Mouse (Mus musculus) G1E (cell line): ENCODE data around the gene Polr2f. TPM values are rescaled to one million over a fixed set of nuclear protein-coding genes. Genes with fewer than 3 reads are reported as not detected.

Experiments
- ATAC-seq: 2 replicates; pipeline ENCODE4 v1.8.0; 2016; ENCODE audit warnings: mild to moderate bottlenecking; ENCODE audit not compliant: insufficient number of reproducible peaks, poor library complexity, low FRiP score, severe bottlenecking; ENCODE audit errors: extremely low read depth
- DNase-seq: peaks from one replicate; pipeline ENCODE4 v3.0.0; 2012; ENCODE audit warnings: low spot score
- H3K27me3 ChIP-seq: 2 replicates; pipeline ENCODE4 v1.6.1; 2012; ENCODE audit warnings: mild to moderate bottlenecking, low read length, inconsistent platforms; ENCODE audit not compliant: insufficient read depth
- H3K36me3 ChIP-seq: replicated peaks from 2 replicates; pipeline ENCODE3; 2012; ENCODE audit warnings: mild to moderate bottlenecking, inconsistent platforms
- H3K4me1 ChIP-seq: 2 replicates; pipeline ENCODE4 v1.6.1; 2012; ENCODE audit warnings: low read depth, low read length, inconsistent platforms, mixed read lengths; ENCODE audit not compliant: insufficient read depth
- H3K4me3 ChIP-seq: 2 replicates; pipeline ENCODE4 v1.5.1; 2012; ENCODE audit warnings: low read depth, mild to moderate bottlenecking, inconsistent platforms, low read length, moderate library complexity, mixed read lengths
- H3K9me3 ChIP-seq: replicated peaks from 2 replicates; pipeline ENCODE4 v1.6.1; 2012; ENCODE audit warnings: inconsistent platforms
- CTCF ChIP-seq: IDR thresholded peaks from 2 replicates; pipeline ENCODE4 v1.5.1; 2012; ENCODE audit warnings: low read depth, low read length, inconsistent platforms, mixed read lengths
- GATA1 ChIP-seq: IDR thresholded peaks from 2 replicates; pipeline ENCODE4 v1.6.1; 2012; ENCODE audit warnings: borderline replicate concordance, low read length, inconsistent platforms, mixed read lengths
- GATA2 ChIP-seq: IDR thresholded peaks from 2 replicates; pipeline ENCODE4 v1.6.1; 2012; ENCODE audit warnings: low read depth, low read length, inconsistent platforms, borderline replicate concordance
- POLR2AphosphoS5 ChIP-seq: IDR thresholded peaks from 2 replicates; pipeline ENCODE4 v1.6.1; 2012; ENCODE audit warnings: low read depth, low read length, inconsistent platforms; ENCODE audit not compliant: insufficient replicate concordance
- TAL1 ChIP-seq: conservative IDR thresholded peaks from 2 replicates; pipeline ENCODE4 v1.6.1; 2012; ENCODE audit warnings: low read depth, low read length, inconsistent platforms, mixed read lengths
- polyA plus RNA-seq: library from polyadenylated mRNA; stranded (reverse); fragments of >175 nt; gene quantifications from 2 replicates; pipeline ENCODE4 v1.2.3, GENCODE M21; 2012
- total RNA-seq, 2 experiments: library from RNA; stranded (forward) in 1 of 2; stranded (reverse) in 1 of 2; fragments of 200-1000 nt in 1 of 2; fragments of >200 nt in 1 of 2; fragmentation: Nextera tagmentation in 1 of 2; gene quantifications; 2 replicates each; pipeline ENCODE4 v1.2.3; 2014 to 2017

Gene Polr2f
- total and polyA plus RNA-seq, 3 experiments, result 97.0 to 266 (median 143) TPM

DNA sequence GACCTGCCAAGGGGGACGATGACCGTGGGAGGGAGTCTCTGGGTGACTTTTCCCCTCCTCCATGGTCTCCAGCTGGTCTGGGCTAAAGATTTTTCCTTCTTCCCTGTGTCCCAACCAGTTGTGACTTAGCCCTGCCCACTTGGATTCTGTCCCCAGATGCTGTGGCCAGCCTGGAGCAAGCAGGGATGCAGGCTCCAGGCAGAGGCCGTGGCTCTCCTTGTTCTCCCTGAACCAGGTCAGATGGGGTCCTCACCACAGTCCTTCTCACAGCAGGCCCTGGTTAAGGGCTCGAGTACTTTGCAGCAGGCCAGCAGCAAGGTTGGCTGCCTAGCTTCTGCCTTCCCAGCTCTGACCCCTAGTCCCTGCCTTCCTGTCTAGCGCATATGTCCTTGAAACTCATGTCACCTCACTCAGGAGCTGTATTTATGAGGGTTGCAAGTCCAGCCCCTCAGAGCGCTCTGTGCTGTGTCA, 7.6 kb upstream of the Polr2f start:
- ATAC-seq (no peak), DNase-seq (no peak)
- H3K9me3 ChIP-seq, result peaks cover 2% of the 10 kb centered on the region
- no peak overlapping the region for H3K4me3 ChIP-seq
- peaks cover 49% of the 10 kb centered on the region for H3K36me3 ChIP-seq
- H3K4me1 ChIP-seq, result no peaks in the 10 kb centered on the region
- TF ChIP-seq TAL1, result no peak
- no peak for TF ChIP-seq POLR2AphosphoS5
- no peak for TF ChIP-seq GATA2
- TF ChIP-seq GATA1, result no peak
- H3K27me3 ChIP-seq, result peaks cover 28% of the 10 kb centered on the region

DNA sequence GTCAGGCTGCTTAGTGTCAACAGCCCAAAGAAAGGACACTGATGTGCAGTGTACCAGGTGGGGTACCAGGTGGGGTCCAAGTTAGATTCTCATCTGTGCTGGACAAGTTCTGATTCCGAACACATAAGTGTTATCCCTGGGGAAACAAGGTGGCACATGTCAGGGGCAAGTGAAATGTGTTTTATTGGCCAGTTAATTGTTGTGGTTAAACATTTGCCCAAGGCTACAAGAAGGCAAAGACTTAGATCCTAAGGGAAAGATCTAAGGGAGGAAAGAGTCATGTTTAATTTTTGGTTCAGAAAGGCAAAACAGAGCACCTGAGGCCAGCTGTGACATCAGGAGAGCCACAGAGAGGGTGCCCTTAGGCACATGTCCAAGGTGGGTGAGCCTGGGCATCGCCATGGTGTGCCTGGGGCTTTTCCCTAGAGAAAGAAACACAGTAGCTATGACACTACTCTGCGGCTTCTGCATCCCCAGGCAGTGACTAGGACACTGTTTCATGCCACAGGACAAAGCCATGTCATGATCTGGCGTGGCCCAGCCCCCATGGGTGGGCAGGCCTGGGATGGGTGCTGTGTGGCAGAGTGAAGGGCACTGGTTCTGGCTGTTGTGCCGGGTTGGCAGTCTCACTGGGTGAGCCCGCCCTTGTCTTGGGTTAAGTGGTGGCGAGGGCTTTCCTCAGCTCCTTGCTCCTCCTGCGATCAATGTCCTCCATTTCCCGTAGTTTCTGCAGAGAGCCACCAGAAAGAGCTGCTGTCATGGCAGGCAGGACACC, 6.1 kb upstream of the Polr2f start:
- TF ChIP-seq GATA2 (no peak), POLR2AphosphoS5 (no peak), TAL1 (no peak), CTCF (no peak), GATA1 (no peak)
- Histone ChIP-seq H3K4me3 (no peak overlapping the region), H3K36me3 (peaks cover 41% of the 10 kb centered on the region), H3K27me3 (peaks cover 28% of the 10 kb centered on the region), H3K4me1 (peaks cover under 1% of the 10 kb centered on the region), H3K9me3 (no peaks in the 10 kb centered on the region)
- no peak for ATAC-seq
- DNase-seq, result no peak

GRCm38 (mm10) chr15:79135332-79135731, 5.5 kb upstream of the Polr2f start:
- H3K9me3 ChIP-seq, result no peaks in the 10 kb centered on the region
- TF ChIP-seq POLR2AphosphoS5, result no peak
- TF ChIP-seq GATA1, result no peak
- no peak for TF ChIP-seq CTCF
- no peak for TF ChIP-seq GATA2
- no peak for TF ChIP-seq TAL1
- peaks cover 28% of the 10 kb centered on the region for H3K27me3 ChIP-seq
- no peak overlapping the region for H3K4me3 ChIP-seq
- ATAC-seq (no peak), DNase-seq (no peak)
- H3K4me1 ChIP-seq, result peaks cover 6% of the 10 kb centered on the region
- H3K36me3 ChIP-seq, result peaks cover 35% of the 10 kb centered on the region

DNA sequence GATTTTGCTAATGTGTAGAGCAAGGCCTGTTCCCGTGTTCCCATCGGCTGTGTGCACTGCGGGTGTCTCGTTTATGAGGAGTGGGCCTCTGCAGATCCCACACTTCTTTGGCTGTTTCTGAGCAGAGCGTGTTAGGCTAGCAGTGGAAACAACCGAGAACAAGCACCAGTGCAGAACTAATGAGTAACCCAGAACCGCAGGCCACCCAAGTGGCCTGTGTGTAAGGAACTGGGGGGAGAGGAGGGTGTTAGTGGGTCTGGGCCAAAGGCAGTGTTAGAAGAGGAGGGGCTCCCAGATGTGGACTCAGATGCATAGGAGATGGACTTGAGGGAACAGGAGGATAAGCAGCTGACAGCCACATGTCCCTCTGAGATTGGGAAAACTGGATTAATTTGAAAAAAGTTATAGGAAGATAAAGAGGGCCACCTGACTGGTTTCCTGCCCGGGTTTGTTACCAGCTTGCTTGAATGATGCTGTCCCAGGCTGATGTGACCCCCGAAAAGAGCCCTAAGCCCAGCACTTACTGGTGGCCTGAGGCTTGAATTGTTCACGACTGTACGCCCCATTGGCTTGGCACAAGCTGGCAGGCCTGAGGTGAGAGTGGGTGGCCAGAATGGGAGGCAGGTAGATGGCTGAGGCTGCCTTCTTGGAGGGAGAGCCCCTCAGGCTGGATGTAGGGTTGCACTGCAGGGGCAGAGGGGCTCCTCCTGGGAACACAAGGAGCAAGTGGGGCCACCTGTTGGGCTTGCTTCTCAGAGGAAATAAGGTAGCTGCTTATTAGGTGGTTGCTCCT, 4.8 kb upstream of the Polr2f start:
- DNase-seq (no peak), ATAC-seq (no peak)
- Histone ChIP-seq H3K36me3 (peaks cover 28% of the 10 kb centered on the region), H3K9me3 (no peaks in the 10 kb centered on the region), H3K27me3 (peaks cover 26% of the 10 kb centered on the region), H3K4me3 (no peak overlapping the region), H3K4me1 (peaks cover 12% of the 10 kb centered on the region)
- no peak for TF ChIP-seq TAL1
- TF ChIP-seq CTCF, result no peak
- TF ChIP-seq GATA2, result no peak
- no peak for TF ChIP-seq GATA1
- no peak for TF ChIP-seq POLR2AphosphoS5

GRCm38 (mm10) chr15:79139640-79140039, 1.2 kb upstream of the Polr2f start:
- no peak for TF ChIP-seq TAL1
- peak; percentile 37 for TF ChIP-seq CTCF
- H3K4me1 ChIP-seq, result peaks cover 38% of the 10 kb centered on the region
- peaks cover 25% of the 10 kb centered on the region for H3K27me3 ChIP-seq
- no peaks in the 10 kb centered on the region for H3K9me3 ChIP-seq
- no peak for DNase-seq
- H3K36me3 ChIP-seq, result peaks cover 19% of the 10 kb centered on the region
- H3K4me3 ChIP-seq, result no peak overlapping the region
- no peak for ATAC-seq

DNA sequence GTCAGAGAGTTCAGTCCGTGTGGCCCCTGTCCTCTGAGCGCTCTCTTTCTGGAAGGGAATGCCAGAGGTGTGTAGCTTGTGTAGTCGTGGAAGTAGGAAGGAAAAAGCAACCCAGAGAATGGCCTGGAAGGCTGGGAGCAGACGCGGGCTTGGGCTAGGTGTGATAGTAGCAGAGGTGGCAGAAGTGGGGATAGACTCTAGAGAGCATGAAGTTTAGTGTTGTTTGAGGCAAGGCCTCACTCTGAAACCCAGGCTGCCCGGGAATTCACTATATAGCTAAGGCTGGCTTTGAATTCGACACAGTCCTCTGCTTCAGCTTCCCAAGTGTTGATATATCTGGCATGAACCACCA, 733 bp downstream of the Polr2f start:
- H3K9me3 ChIP-seq, result no peaks in the 10 kb centered on the region
- peaks cover 38% of the 10 kb centered on the region for H3K36me3 ChIP-seq
- DNase-seq, result peak; percentile 34
- TF ChIP-seq GATA1 (no peak), CTCF (no peak), POLR2AphosphoS5 (no peak), GATA2 (no peak), TAL1 (no peak)
- peak overlapping the region; percentile 90 for H3K4me3 ChIP-seq
- H3K27me3 ChIP-seq, result peaks cover 8% of the 10 kb centered on the region
- ATAC-seq, result no peak; the same call in 1 of the 2 replicates
- H3K4me1 ChIP-seq, result peaks cover 38% of the 10 kb centered on the region

DNA sequence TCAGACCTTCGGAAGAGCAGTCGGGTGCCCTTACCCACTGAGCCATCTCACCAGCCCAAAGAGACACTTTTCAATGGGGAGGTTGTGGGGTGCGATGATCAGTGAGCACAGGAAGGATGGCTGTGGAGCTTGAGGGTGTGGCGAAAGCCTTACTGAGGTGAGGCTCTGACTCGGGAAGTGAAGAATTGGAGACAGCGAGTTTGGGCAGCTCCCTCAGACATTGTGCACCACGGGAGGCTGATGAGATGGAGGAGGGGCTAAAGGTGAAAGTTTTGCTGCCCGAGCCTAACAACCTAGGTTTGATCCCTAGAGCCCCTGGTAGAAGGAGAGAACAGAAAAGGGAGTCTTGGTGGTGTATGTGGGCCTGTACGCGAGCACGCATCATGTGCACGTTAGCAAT, 2.5 kb downstream of the Polr2f start:
- Histone ChIP-seq H3K9me3 (no peaks in the 10 kb centered on the region), H3K36me3 (peaks cover 56% of the 10 kb centered on the region), H3K4me1 (peaks cover 40% of the 10 kb centered on the region), H3K4me3 (peak overlapping the region; percentile 16; the same call in 1 of the 2 replicates), H3K27me3 (no peaks in the 10 kb centered on the region)
- DNase-seq, result no peak
- no peak for ATAC-seq
- no peak for TF ChIP-seq POLR2AphosphoS5
- no peak for TF ChIP-seq GATA2
- no peak for TF ChIP-seq GATA1
- TF ChIP-seq TAL1, result no peak
- TF ChIP-seq CTCF, result no peak
